Mouse (Mus musculus): Measurements from ENCODE around the gene Hnrnph1.

- TF ChIP-seq GATA1 (IDR thresholded peaks at IDR 0.05; ENCODE audit: borderline replicate concordance, low read length) (no peak), FLI1 (IDR thresholded peaks at IDR 0.05; ENCODE audit: low read length) (no peak)
Observed at GRCm38 (mm10) chr11:50391272-50391960, 14.6 kb downstream of the Hnrnph1 start.
